Mouse (Mus musculus) adrenal gland, postnatal 36 days (tissue): ENCODE measurements around the gene Sbk1. TPM values are rescaled to one million over a fixed set of nuclear protein-coding genes. Genes with fewer than 3 reads are reported as not detected.
A peak's percentile ranks its signal among the peaks of the same experiment; 100 is the strongest.
"Not testable (repeated sequence)": the region's sequence is repeated elsewhere in the genome, so short reads cannot be mapped to it uniquely, and the experiment has no call there.

Source experiments
- DNase-seq, 2 experiments: peaks; one replicate each; pipeline ENCODE4 v3.0.0; 2021; ENCODE audit warnings: mixed read lengths in 1 of 2
- total RNA-seq, 2 experiments: library from RNA; stranded (reverse); gene quantifications; 2 replicates each; pipeline ENCODE4 v1.2.3; 2021

Sbk1 gene
- total RNA-seq, 2 experiments from 2014 or later = 23.3 to 88.8 TPM

DNA sequence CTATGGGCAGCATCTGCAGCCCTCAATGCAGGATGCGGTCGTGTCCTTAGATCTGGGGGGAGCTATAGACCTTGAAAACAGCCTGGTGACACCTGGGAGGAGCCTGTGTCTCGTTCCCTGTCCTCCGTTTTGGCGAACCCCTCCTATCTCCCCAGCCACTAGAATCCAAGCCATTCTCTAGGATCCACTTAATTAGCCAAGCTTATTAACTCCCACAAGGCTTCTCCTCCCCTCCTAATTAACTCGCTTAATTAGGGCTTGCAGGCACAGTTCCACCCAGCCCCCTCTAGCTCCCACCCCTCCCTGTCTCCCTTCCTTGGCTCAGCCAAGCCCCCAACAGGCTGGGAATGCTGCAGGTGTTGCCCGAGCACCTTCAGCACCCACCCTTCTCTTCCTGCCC, 8.5 kb upstream of the Sbk1 start:
- no peak for DNase-seq

DNA sequence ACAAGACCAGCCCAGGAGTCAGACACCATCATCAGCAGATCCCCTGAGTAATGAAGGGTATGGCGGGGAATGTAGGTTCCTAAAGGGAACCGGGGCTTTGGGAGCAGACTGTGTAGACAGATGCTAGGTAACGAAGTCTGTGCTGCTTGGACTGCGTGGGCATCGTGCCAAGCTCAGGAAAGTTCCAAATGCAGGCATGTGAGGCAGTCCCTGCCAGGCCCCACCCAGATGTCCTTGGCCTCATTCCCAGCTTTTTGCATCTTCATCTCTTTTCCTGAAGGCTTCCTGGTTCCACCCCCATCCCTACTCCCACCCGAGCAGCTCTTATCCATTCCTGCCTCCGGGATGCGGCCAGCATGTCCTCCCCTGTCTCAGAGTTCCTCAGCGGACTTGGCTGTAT, 6.5 kb upstream of the Sbk1 start:
- DNase-seq = peak; percentile 86 to 88

DNA sequence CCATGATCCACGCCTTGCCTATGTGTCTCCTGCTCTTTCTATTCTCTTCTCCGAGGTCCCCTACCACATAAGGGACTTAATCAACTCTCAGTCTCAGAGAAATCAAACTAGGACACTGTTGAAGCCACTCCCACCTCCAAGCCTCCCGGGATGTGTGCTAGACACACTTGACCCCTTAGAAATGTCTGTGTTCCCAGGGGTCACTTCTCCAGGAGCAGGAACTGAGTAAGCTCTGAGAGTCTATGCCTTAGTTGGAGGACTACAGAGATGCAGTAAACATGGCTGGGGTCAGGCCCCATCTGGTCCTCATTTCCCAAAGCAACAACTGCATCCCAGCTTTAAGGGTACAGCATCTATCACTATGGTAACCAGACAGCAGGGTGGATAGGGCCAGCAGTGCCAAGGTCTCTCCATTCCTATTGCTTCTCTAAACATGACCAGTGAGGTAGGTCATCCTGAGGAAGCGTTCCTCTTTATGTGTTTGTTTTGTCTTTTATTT, 6.0 kb upstream of the Sbk1 start:
- DNase-seq = no peak

DNA sequence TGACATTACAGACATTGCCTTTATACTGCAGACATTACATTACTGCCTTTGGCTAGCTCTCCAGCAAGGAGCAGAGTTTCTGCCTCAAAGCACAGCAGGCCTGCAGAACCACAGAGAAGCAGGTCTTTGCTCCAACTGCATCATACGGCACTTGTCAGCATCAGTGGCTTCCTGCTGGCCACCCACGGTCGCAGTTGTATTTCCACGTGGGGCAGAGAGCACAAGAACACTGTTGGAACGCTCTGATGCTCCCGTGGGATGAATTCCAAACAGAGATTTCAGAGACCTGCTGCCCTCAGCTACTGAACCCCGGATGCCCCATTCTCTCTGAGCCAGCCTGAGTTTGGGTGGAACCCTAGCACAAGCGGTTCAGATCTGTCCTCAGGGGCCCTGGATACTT, 4.8 kb upstream of the Sbk1 start:
- DNase-seq = no peak

- DNase-seq = no peak
Observed at GRCm38 (mm10) chr7:126272770-126273311, 422 bp downstream of the Sbk1 start.

DNA sequence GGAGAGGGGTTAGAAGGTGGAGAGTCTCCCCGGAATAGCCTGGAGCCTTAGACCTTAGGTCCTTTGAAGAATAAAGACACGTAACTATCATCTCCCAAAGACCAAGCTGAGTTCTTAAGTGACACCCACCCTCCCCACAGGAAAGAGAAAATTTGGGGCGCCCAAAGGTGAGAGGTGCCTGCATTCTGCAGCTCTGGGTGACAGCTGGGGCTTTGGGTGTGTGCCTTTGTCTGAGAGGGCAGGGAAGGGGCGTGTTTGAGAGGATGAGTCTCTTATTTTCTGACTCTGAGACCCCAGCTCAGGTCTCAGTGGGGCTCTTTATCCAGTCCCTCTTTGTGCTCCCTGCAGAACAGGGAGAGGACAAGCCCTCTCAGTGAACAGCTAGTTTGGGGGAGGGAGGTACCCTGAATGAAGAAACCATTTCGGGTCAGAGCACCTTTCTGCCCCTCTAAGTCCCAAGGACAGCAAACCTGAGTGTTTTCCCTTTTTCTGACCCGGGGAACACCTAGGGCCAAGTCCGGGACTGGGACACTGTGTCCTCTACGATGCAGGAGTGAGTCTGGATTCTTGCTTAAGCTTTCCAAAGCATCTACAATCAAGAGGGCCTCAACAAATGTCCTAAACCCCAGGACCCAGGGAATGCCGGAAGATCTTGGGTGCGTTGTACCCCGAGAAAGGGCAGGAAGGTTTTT, 1.1 kb downstream of the Sbk1 start:
- no peak for DNase-seq

- DNase-seq = no peak
Observed at GRCm38 (mm10) chr7:126274137-126274536, 1.7 kb downstream of the Sbk1 start.

DNA sequence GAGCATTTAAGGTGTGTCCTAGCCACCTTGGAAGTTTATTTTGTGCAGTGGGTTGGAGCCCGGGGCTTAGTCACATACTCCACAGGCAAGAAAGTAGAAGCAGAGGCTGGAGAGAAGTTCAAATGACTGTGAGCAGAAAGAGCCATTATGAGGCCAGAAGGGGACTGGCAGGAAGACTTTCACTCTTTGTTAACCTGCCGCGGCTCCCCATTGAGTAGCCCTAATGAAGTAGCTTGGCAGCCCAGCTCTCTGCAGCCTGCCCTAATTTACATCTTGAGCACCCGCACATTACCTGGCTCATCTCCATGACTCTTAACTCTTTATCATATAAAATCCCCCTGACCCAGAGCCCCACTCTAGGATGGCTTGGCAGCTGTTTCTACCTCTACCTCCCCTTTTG, 2.2 kb downstream of the Sbk1 start:
- no peak for DNase-seq

- DNase-seq = peak; percentile 78 to 80
Observed at GRCm38 (mm10) chr7:126275711-126276110, 3.3 kb downstream of the Sbk1 start.

DNA sequence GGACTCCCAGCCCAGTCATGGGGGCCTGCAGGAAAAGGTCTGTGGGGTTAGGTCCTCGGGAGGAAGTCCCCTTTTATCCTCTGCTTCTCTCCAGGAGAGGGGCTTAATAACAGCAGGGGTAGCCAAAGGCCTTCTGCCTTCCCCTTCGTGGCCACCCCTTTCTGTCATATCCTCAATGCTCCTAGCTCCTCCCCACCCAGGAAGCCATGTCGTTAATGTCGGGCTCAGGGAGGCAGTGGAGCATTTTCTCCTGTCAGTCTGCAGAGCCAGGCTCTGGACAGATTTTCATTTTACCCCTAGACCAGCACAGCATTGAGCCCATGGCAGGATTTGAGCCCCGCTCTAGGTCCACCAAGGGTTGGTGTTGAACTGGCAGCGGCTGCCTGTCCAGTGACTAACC, 3.9 kb downstream of the Sbk1 start:
- DNase-seq = no peak

DNA sequence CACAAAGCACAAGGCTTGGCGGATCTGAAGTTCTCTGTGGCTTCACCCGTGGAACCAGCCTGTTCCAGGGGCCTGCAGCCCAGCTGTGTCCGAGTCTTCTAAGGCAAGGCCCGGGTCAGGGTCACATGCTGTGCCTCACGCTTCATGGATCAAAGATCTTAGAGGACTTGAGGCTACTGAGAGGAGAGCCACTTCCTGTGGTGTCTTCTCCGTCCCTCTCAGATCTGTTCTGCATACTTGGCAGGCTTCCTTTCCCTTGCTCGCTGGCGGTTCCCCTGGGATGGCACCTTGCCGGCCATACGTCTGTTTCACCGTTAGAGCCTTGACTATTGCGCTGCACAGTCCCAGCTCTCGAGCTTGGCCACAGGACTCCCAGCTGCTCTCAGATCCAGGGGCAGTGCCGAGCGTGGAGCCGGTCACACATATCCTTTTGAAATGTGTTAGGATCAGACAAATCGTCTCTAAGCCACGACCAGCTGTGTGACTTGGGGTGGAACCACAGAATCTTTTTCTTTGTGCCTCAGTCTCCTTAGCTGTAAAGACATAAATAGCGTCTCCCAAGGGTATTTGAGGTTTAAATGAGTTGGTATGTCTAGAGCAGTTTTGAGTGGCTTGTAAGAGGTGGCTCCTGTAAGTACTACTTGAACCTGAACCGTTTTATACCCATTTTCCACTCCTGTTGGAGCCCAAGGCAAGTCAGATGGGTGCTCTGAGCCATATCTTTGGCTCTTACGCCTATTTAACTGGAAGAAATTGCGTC, 5.3 kb downstream of the Sbk1 start:
- peak in 1 of 2 experiments; percentile 37 for DNase-seq

- DNase-seq = no peak
Observed at GRCm38 (mm10) chr7:126278799-126279198, 6.4 kb downstream of the Sbk1 start.

- DNase-seq = no peak
Observed at GRCm38 (mm10) chr7:126279774-126280482, 7.5 kb downstream of the Sbk1 start.

DNA sequence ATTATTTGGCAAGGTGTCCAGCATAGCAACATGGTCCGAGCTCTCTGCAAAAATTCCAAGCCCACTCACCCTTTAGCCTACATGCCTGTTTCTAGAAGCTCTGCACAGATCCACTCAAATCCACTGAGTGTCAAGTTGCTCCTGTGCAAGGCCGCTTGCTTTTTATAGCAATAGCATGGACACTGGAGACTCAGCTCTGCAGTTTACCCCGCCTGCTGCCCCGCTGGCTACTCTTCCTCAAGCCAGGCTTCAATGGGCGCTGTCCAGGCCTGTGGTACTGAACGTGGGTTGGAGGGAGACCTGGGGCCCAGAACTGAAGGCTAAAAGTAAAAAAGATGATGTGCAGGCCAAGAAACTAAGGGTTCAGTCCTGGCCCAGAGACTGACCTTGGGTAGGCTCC, 8.3 kb downstream of the Sbk1 start:
- peak; percentile 69 to 70 for DNase-seq

GRCm38 (mm10) chr7:126281876-126282682, 9.7 kb downstream of the Sbk1 start:
- DNase-seq = no peak

GRCm38 (mm10) chr7:126282683-126282990, 10.2 kb downstream of the Sbk1 start:
- DNase-seq = not testable (repeated sequence)

DNA sequence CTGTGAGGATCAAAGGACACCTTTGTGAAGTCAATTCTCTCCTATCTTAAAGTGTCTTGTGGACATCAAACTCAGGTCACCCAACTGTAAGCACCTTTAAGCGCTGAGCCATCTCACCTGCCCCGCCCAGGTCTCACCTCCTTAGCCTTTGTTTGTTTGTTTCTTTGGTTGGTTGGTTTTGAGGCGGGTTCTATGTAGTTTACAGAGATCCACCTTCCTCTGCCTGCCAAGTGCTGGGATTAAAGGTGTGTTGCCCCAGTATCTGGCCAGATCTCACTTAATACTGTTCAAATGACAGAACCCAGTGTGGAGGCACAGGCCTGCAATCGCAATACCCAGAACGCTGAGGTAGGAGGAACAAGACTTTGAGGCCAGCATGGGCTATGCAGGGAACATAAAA, 11.6 kb downstream of the Sbk1 start:
- DNase-seq = no peak

DNA sequence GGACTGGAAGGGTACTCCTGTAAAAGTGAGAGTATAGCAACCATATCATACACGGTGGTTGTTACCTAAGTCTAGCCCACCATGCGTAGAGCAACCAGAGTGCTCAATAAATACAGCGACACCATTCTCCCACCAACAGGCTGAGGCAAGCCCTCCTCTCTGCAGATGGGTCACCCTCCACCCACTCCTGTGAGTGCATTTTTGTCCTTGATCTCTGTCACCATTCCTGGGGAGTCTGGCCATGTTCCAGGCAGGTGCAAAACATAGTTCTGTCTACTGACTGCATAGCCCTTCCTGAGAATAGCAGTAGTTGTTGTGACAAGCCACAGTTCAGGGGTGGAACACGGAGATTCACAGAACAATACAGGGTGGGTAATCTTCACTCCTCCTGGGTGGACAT, 12.0 kb downstream of the Sbk1 start:
- DNase-seq = no peak

DNA sequence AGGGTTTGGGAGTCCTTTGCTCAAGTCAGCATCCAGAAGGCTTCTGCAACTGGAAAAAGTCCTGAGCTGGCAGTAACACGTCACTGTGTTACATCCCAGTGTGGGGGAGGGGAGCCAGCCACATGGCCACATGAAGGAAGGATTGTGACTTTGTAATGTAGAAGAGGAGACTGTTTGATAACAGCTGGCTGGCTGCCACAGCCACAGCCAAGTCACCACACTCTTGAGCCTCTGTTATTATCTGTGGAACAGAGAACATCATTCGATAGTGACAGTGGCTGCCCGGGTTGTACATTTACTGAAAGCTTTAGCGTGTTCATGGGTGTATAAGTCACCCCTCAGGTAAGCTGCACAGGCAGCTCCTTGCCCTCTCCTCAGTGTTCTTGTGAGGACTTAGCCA, 12.4 kb downstream of the Sbk1 start:
- DNase-seq = peak; percentile 79 to 83

DNA sequence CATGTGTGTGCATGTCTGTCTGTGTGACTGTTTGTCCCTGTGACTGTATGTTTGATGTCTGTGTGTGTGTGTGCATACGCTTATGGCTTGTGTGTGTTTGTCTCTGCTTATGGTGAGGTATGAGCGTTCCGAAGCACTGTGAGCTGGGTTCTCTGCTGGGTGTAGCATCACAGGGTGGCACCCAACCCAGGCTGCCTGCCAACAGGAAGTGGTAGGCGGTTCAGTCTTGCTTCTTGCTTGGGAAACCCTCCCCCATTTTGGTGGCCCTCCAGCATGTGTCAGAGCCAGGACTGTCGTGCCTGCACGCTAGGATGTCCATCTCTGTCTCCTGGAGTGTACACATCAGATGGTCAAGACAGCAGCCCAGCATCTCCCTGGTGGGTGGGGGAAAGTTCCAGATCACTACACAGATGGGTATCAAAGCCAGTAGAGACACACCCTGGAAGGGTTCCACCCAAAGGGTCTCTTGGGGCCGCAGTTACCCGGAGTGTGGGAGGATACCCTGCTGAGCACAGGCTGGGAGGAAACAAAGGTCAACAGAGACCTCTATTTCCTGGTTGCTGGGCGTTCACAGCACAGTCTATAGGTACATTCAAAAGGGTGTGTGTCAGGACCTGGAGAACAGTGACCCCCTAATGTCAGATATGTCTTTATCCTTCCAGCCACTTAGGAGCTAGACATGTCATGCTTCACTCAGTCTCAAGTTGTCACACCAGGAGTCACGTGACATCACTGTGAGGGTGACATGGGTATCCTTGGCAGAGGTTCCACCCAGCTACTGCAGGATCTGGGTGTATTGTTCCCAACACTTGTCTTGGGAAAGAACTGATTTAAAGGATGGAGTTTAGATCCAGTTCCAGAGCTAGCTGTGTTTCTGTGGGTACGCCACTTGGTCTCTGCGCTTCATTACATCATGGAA, 13.1 kb downstream of the Sbk1 start:
- peak; percentile 60 to 74 for DNase-seq

GRCm38 (mm10) chr7:126286311-126286710, 13.9 kb downstream of the Sbk1 start:
- no peak for DNase-seq
